Mouse (Mus musculus) testis, adult 2 months (tissue): ENCODE results near the gene Ubl5.

Experiments used
- CTCF ChIP-seq: fragments of 200-500 bp; IDR thresholded peaks from 2 replicates; pipeline ENCODE4 v1.5.1; 2012; ENCODE audit warnings: low read depth, mild to moderate bottlenecking, inconsistent platforms, low read length, moderate library complexity; ENCODE audit not compliant: control insufficient read depth, insufficient read depth, insufficient replicate concordance
- POLR2A ChIP-seq: fragments of 200-500 bp; IDR thresholded peaks from 2 replicates; pipeline ENCODE4 v1.6.1; 2012; ENCODE audit warnings: low read depth, mild to moderate bottlenecking, inconsistent platforms, low read length, moderate library complexity; ENCODE audit not compliant: control insufficient read depth

GRCm38 (mm10) chr9:20694721-20695235, 52.1 kb downstream of the Ubl5 start:
- no peak for TF ChIP-seq POLR2A
- TF ChIP-seq CTCF = no peak
